Comparison of ENCODE assay signal across 8 mouse cellular contexts in genomic region chr17:49029556-49030268, GRCm38 (mm10).
A peak's percentile ranks its signal among the peaks of the same experiment; 100 is the strongest.
DNase-seq lines count a peak whose midpoint lies in the region; ATAC-seq and TF ChIP-seq lines count a peak whose summit lies in the region.

No protein-coding gene starts in this region.

- no peaks in the 10 kb centered on the region for H3K9me3 ChIP-seq in heart, postnatal 0 days (replicated peaks; ENCODE audit: control insufficient read depth, low read length)

- peak; percentile 32 for DNase-seq in layer of hippocampus, adult 11-12 months (ENCODE audit: low spot score)
- DNase-seq in layer of hippocampus, adult 9-11 months, result no peak
- peak; percentile 57 for DNase-seq in embryo, embryonic 9.5 days (ENCODE audit: extremely low spot score)
- peak; percentile 27 for DNase-seq in heart, postnatal 0 days (ENCODE audit: low spot score)
- DNase-seq in kidney, postnatal 10 days, result peak; percentile 65
- DNase-seq in lung, adult 2 months, result peak; percentile 5
- DNase-seq in retina, embryonic 14.5 days (ENCODE audit: low spot score), result peak; percentile 60
- DNase-seq in MN1 (ENCODE audit: low spot score), result no peak

- no peak overlapping the region for H3K27ac ChIP-seq in heart, postnatal 0 days (ENCODE audit: low read depth)

- H3K4me1 ChIP-seq in heart, postnatal 0 days (ENCODE audit: control insufficient read depth, insufficient read depth), result no peaks in the 10 kb centered on the region
- H3K4me1 ChIP-seq in lung, adult 2 months (ENCODE audit: control insufficient read depth, insufficient read depth, low read length), result no peaks in the 10 kb centered on the region

- WGBS in heart, postnatal 0 days, result 35% methylated on average over 11 of the region's 11 CpGs
- WGBS in lung, adult 2 months, result 35% methylated on average over 11 of the region's 11 CpGs

- no peak overlapping the region for H3K4me3 ChIP-seq in heart, postnatal 0 days (ENCODE audit: low read depth, low read length)
- no peak overlapping the region for H3K4me3 ChIP-seq in lung, adult 2 months (replicated peaks; ENCODE audit: extremely low read depth, low read depth, low read length)

- no peak overlapping the region for H3K4me2 ChIP-seq in heart, postnatal 0 days (ENCODE audit: low read depth, low read length)

- peaks cover 18% of the 10 kb centered on the region; the same call in 1 of the 2 replicates for H3K27me3 ChIP-seq in heart, postnatal 0 days (ENCODE audit: control insufficient read depth, insufficient read depth, low read length)

- no peaks in the 10 kb centered on the region for H3K36me3 ChIP-seq in heart, postnatal 0 days (replicated peaks; ENCODE audit: control insufficient read depth, insufficient read depth, low read length)

- TF ChIP-seq POLR2A in lung, adult 2 months (IDR thresholded peaks at IDR 0.05; ENCODE audit: borderline replicate concordance, extremely low read depth, low read depth, low read length), result no peak

- TF ChIP-seq CTCF in heart, postnatal 0 days (IDR thresholded peaks at IDR 0.05; ENCODE audit: low read depth), result no peak
- TF ChIP-seq CTCF in lung, adult 2 months (IDR thresholded peaks at IDR 0.05; ENCODE audit: insufficient read depth, low read length), result no peak

- peak; percentile 61; the same call in 1 of the 2 replicates for ATAC-seq in heart, postnatal 0 days (ENCODE audit: insufficient read depth, low read depth)

- no peak for TF ChIP-seq EP300 in heart, postnatal 0 days (IDR thresholded peaks at IDR 0.05; ENCODE audit: low read depth)

- H3K9ac ChIP-seq in heart, postnatal 0 days (replicated peaks; ENCODE audit: low read depth, low read length), result no peak overlapping the region

Comparison
In these comparisons a context has a peak if more than half of its experiments do, and no peak if none do; other contexts are left out.
1. DNase-seq: peak in layer of hippocampus, adult 11-12 months (single experiment), embryo, embryonic 9.5 days (single experiment), heart, postnatal 0 days (single experiment), kidney, postnatal 10 days (single experiment), lung, adult 2 months (single experiment) and retina, embryonic 14.5 days (single experiment); none in layer of hippocampus, adult 9-11 months (single experiment) and MN1 (single experiment).